Mouse (Mus musculus) hindbrain, embryonic 10.5 days (tissue): ENCODE results near the gene Pole2. TPM values are rescaled to one million over a fixed set of nuclear protein-coding genes. Genes with fewer than 3 reads are reported as not detected.

Experiments used
- DNase-seq: peaks from one replicate; pipeline ENCODE4 v3.0.0-alpha.2; 2017; ENCODE audit warnings: low spot score
- H3K27ac ChIP-seq: fragments of 300-500 bp; sonication (generic); 2 replicates; pipeline ENCODE4 v1.5.1; 2016; ENCODE audit warnings: mild to moderate bottlenecking, moderate library complexity
- H3K27me3 ChIP-seq: fragments of 300-500 bp; sonication (generic); 2 replicates; pipeline ENCODE4 v1.6.1; 2016; ENCODE audit warnings: mild to moderate bottlenecking; ENCODE audit not compliant: poor library complexity, insufficient read depth, severe bottlenecking
- H3K36me3 ChIP-seq: fragments of 300-500 bp; sonication (generic); 2 replicates; pipeline ENCODE4 v1.6.1; 2016; ENCODE audit warnings: mild to moderate bottlenecking, moderate library complexity
- H3K4me1 ChIP-seq: fragments of 300-500 bp; sonication (generic); replicated peaks from 2 replicates; pipeline ENCODE4 v1.6.1; 2016; ENCODE audit warnings: mild to moderate bottlenecking
- H3K4me3 ChIP-seq: fragments of 300-500 bp; sonication (generic); 2 replicates; pipeline ENCODE4 v1.5.1; 2016; ENCODE audit warnings: mild to moderate bottlenecking, moderate library complexity
- H3K9me3 ChIP-seq: fragments of 300-500 bp; sonication (generic); 2 replicates; pipeline ENCODE4 v1.6.1; 2016; ENCODE audit warnings: mild to moderate bottlenecking, moderate library complexity
- WGBS: fragments of 180-500 bp; shearing (Covaris S2); methylation state at CpG from one replicate; pipeline ENCODE4 v1.1.7; 2016; 5-methylcytosine and 5-hydroxymethylcytosine counted together
- polyA plus RNA-seq: library from polyadenylated mRNA; unstranded; fragments of >200 nt; fragmentation: Nextera tagmentation; extraction: Ambion mirVana; gene quantifications from 2 replicates; pipeline ENCODE4 v1.2.1, GENCODE M21; 2016

Pole2 gene
- polyA plus RNA-seq, 1 experiment from 2014 or later = 23.4 TPM

DNA sequence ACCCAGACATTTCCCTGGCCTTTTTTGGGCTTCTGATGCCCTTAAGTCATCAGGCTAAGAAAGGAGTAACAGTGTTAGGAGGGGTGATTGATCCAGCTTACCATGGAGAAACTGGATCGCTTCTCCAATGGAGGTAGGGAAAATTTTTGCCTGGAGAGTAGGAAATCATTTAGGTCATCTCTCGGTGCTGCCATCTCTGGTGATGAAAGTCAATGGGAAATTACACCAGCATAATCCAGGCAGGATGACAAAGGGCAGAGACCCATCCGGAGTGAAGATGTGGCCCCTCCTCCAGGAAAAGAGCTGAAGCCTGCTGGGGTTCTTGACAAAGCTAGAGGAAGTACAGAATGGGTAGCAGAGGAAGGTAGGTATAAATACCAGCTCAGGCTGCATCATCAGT lies 10.3 kb upstream of the Pole2 start:
- no peaks in the 10 kb centered on the region for H3K9me3 ChIP-seq
- H3K27me3 ChIP-seq = no peaks in the 10 kb centered on the region
- no peak for DNase-seq
- no peaks in the 10 kb centered on the region for H3K36me3 ChIP-seq
- WGBS = 48% methylated on average over 3 of the region's 3 CpGs
- H3K27ac ChIP-seq = no peak overlapping the region
- no peak overlapping the region for H3K4me3 ChIP-seq
- H3K4me1 ChIP-seq = peaks cover 21% of the 10 kb centered on the region; the same call in 1 of the 2 replicates

DNA sequence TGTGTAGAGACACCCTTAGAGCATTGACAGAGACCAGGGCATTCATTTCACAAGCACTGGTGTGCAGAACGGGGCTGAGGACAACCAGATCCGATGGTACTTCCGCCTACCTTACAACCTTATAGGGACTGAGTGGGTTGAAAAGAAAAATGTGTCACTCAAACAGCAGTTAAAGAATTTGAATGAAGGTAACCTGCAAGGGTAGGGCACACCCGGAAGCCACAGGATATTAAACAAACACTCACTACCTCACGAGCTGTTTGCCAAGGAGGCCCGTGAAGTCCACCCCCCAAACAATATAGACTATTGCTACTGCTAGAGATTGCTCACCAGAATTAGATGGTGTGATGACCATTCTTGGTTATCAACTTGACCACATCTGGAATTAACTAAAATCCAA lies 7.8 kb upstream of the Pole2 start:
- Histone ChIP-seq H3K36me3 (no peaks in the 10 kb centered on the region), H3K4me1 (peaks cover 3% of the 10 kb centered on the region; the same call in 1 of the 2 replicates), H3K27me3 (no peaks in the 10 kb centered on the region), H3K4me3 (no peak overlapping the region), H3K9me3 (no peaks in the 10 kb centered on the region), H3K27ac (no peak overlapping the region)
- 93% methylated on average over 6 of the region's 6 CpGs for WGBS
- DNase-seq = no peak

DNA sequence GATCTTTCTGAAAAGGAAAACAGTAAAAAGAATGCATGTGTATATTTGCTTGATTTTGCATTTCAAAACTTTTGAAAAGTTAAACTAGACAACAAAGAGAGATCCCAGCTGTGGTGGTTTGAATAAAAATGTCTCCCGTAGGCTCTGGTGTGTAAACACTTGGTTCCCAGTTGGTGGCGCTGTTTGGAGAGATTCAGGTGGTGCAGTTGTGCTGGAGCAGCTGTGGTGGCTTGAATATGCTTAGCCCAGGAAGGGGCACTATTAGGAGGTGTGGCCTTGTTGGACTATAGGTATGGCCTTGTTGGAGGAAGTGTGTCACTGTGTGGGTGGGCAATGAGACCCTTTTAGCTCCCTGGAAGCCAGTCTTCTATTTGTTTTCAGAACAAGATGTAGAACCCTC lies 1.3 kb upstream of the Pole2 start:
- peaks cover 18% of the 10 kb centered on the region for H3K36me3 ChIP-seq
- H3K27me3 ChIP-seq = no peaks in the 10 kb centered on the region
- no peaks in the 10 kb centered on the region for H3K9me3 ChIP-seq
- peaks cover 7% of the 10 kb centered on the region; the same call in 1 of the 2 replicates for H3K4me1 ChIP-seq
- H3K27ac ChIP-seq = no peak overlapping the region
- DNase-seq = no peak
- 69% methylated on average over 2 of the region's 2 CpGs for WGBS
- no peak overlapping the region for H3K4me3 ChIP-seq

DNA sequence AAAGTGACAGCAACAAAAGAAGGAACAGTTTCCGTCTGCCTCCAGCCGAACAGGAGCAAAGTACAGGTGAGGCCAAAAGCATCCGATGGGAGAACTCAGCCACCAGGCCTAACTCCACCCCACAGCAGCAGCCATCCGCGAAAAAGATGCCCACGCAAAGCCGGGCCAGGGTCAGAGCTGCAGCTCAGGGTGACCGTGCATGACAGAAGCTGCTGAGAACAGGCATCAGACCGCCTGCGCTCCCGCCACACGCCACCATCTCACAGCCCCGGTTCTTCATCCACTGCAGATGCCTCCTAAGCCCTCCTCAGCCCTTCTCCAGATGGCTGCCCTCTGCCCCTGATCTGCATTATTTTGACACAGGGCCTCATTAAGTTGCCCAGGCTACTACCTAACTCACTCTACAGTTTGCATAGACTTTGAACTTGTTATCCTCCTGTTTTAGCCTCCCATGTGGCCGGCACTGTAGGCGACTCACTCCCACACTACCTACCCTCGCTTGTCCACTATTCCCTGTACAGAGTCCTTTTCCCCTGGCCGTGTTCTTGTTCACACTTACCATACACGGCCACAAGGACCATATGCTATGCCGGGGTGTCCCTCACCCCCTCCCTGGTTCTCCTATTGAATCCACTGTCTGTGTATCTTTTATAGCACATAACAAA lies 7.2 kb downstream of the Pole2 start:
- Histone ChIP-seq H3K27ac (no peak overlapping the region), H3K4me3 (no peak overlapping the region), H3K27me3 (no peaks in the 10 kb centered on the region), H3K4me1 (no peaks in the 10 kb centered on the region), H3K9me3 (no peaks in the 10 kb centered on the region), H3K36me3 (peaks cover 90% of the 10 kb centered on the region)
- DNase-seq = no peak
- 91% methylated on average over 19 of the region's 19 CpGs for WGBS

DNA sequence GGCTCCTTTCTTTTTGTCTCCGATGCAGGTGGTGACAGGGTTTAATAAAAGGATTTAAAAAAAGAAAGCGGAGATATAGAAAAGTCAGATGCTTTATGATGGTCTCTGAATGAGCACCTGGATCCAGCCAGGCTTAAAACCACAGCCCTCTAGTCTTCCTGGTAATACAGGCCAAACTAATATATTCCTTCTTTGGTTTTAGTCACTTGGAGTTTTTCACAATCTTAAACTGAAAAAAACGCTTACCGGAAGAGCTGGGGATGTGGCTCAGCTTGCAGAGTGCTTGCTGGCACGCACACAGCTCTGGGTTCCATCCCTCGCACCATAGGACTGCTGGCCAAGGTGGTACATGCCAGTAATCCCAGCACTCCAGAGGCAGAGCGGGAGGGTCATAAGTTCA lies 11.4 kb downstream of the Pole2 start:
- Histone ChIP-seq H3K4me1 (no peaks in the 10 kb centered on the region), H3K4me3 (no peak overlapping the region), H3K36me3 (peaks cover 100% of the 10 kb centered on the region), H3K9me3 (no peaks in the 10 kb centered on the region), H3K27ac (no peak overlapping the region), H3K27me3 (no peaks in the 10 kb centered on the region)
- 96% methylated on average over 7 of the region's 7 CpGs for WGBS
- no peak for DNase-seq

DNA sequence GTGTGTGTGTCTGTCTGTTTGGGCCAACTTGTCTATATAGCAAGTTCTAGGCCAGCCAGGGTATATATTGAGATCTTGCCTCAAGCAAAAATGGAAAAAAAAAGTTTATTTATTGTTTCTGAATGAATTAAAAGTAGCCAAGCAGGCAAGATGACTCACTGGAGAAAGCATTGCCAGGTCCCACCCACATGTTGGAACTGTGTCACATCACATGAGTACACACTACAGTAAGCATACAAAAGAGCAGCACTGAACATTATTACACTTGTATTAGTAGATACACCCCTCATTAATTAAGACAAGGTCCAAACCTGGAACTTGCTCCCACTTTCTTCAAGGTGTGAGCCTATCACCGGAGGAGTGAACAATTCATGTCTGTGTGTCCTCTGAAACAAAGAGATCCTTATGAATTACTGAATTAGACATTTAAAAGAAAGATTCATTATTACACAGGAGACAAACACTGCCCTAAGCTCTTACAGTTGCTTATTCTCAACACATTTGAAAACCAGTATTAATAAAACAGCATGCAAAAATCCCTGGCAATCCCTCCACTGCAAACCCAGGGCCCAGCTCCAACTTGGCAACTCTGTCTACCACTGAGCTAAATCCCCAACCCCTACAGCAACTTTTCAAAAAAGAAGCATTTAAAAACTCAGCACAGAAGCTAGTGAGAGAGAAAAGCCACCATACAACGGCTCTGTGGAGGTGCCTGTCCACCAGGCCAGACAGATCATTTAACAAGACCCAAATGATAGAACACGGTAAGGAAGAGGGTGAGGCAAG lies 12.8 kb downstream of the Pole2 start:
- DNase-seq = no peak
- Histone ChIP-seq H3K36me3 (peaks cover 100% of the 10 kb centered on the region), H3K27me3 (no peaks in the 10 kb centered on the region), H3K4me1 (no peaks in the 10 kb centered on the region), H3K9me3 (no peaks in the 10 kb centered on the region), H3K27ac (no peak overlapping the region), H3K4me3 (no peak overlapping the region)
- WGBS = 90% methylated on average over 3 of the region's 3 CpGs

DNA sequence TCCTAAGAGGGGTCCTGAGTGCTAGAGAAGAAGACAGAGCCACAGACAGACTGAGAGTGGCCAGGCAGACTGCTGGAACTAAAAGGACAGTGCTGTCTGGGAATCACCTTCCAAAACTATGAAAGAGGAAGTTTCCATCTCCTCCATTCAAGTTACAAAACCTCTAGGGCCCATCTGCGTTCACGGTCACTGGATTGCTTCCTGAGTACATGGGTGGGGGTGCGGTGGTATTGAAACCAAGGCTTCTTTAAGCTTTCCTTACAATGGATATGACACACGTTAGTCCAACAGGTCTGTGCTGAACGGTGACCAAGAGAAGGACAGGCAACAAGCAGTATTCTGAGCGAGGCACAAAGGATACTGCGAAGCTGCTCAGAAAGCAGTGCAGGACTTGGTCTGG lies 13.6 kb downstream of the Pole2 start:
- Histone ChIP-seq H3K9me3 (no peaks in the 10 kb centered on the region), H3K27ac (no peak overlapping the region), H3K4me3 (no peak overlapping the region), H3K4me1 (no peaks in the 10 kb centered on the region), H3K36me3 (peaks cover 100% of the 10 kb centered on the region), H3K27me3 (no peaks in the 10 kb centered on the region)
- no peak for DNase-seq
- WGBS = 95% methylated on average over 7 of the region's 7 CpGs

DNA sequence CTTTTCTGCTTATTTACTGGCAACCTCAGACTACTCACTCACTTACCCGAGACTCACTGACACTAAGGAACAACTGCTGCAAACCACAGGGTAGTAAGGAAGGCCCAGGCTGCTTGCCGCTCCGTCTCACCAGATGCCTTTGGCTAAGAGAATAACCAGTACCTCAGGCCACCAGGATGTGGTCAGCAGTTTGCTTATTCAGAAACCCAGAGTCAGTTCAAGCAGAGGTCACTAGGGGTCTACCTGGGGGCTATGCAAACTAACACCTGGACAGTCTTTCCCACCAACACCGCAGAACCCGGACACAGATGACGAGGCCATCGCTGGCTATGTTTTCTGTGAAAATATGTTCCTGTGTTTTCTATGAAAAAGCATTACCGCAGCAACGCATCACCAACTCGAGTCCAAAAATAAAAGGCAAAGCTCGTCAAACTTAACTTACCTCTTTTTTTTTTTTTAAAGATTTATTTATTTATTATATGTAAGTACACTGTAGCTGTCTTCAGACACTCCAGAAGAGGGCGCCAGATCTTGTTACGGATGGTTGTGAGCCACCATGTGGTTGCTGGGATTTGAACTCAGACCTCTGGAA lies 14.7 kb downstream of the Pole2 start:
- H3K9me3 ChIP-seq = no peaks in the 10 kb centered on the region
- 94% methylated on average over 13 of the region's 13 CpGs for WGBS
- peaks cover 100% of the 10 kb centered on the region for H3K36me3 ChIP-seq

DNA sequence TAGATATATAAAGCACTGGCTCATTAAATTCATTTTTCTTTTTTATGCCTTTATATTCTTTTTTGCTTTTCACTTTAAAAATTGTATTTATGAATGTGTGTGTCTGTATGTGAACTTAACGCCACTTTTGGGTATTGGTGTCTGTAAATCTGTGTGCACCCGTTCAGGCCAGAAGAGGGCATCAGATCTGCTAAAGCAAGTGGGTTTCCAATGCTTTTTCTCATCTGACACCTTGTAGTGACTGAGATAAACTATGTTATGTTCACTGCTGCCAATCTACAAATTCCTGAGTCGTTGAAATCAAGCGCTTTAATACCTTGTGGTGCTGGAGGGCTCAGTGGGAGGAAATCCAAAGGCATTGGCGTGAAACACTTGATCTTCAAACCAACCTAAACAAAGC lies 16.9 kb downstream of the Pole2 start:
- Histone ChIP-seq H3K27ac (no peak overlapping the region), H3K4me1 (no peaks in the 10 kb centered on the region), H3K36me3 (peaks cover 100% of the 10 kb centered on the region), H3K9me3 (no peaks in the 10 kb centered on the region), H3K27me3 (no peaks in the 10 kb centered on the region), H3K4me3 (no peak overlapping the region)
- DNase-seq = no peak
- WGBS = 89% methylated on average over 5 of the region's 5 CpGs

More for the DNA sequence above, 14.7 kb downstream of the Pole2 start:
- Histone ChIP-seq H3K4me1 (no peaks in the 10 kb centered on the region), H3K4me3 (no peak overlapping the region), H3K27ac (no peak overlapping the region), H3K27me3 (no peaks in the 10 kb centered on the region)
- no peak for DNase-seq

DNA sequence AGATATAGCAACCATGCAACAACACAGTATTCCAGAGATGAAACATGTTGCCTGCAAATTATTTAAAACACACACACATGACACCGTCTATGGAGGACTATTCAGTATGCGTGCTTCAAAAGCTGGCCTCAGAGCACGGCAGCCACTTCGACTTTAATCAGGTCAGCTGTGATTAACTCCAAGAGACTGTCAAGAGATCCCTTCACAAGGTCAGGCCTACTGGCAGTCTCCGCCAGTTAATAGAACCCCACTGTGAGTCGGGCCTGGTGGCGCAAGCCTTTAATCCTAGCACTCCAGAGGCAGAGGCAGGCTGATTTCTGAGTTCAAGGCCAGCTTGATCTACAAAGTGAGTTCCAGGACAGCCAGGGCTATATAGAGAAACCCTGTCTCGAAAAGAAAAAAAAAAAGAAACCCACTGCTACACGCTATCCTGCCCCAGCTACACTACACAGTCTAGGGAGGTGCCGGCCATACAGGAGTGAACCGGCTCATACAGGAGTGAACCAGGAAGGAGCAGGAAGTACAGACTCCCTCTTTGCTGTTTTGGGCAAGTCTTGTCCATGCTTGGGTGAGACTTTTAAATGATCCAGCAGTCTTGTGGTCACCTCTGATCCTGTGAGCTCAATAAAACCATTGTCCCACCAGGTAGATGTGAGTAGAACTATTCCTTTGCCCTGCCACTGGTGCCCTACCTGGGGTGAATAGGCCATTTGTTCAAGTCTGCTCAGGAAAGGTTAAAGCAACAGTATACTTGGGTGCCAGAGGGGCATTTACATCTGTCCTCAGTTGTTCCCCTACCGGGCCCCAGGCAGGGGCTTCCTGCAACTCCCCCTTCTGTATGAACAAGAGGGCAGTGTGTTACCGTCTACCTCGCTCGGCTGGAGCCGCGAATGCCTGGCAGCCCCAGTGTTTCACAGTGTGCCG lies 17.7 kb downstream of the Pole2 start:
- WGBS = 89% methylated on average over 18 of the region's 18 CpGs
- Histone ChIP-seq H3K27ac (no peak overlapping the region), H3K4me3 (no peak overlapping the region), H3K27me3 (no peaks in the 10 kb centered on the region), H3K36me3 (peaks cover 95% of the 10 kb centered on the region), H3K4me1 (no peaks in the 10 kb centered on the region), H3K9me3 (no peaks in the 10 kb centered on the region)
- no peak for DNase-seq

DNA sequence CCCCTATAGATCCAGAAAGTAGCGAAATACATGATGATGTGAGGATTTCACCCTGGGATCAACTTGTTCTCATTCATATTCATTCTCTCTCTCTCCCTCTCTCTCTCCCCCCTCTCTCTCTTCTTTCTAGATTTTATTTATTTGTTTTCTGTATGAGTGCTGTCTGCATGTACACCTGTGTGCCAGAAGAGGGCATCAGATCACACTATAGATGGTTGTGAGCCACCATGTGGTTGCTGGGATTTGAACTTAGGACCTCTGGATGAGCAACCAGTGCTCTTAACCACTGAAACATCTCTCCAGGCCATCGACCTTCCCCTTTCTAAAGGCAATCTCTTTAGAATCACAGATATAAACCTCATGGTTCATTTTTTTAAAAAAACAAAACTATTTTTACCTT lies 19.5 kb downstream of the Pole2 start:
- Histone ChIP-seq H3K4me3 (no peak overlapping the region), H3K27ac (no peak overlapping the region), H3K27me3 (no peaks in the 10 kb centered on the region), H3K36me3 (peaks cover 82% of the 10 kb centered on the region), H3K4me1 (no peaks in the 10 kb centered on the region), H3K9me3 (no peaks in the 10 kb centered on the region)
- no peak for DNase-seq
- WGBS = 87% methylated on average over 2 of the region's 2 CpGs

DNA sequence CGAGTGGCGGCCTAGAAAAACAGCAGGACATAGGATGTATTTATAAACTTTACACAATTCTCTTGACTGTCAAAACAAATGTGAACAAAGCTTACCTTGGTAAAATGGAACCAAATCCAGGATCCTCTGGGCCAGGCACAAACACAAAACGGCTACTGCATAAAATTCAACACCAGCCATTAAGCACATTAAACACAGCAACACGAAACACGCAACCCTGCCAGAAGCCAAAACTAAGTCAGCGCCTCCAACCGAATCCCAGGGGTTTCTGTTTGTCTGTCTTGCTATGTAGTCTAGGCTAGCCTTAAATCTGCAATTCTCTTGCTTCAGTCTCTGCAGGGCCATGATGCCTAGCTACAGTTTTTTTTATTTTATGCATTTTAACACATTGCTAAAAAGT lies 20.1 kb downstream of the Pole2 start:
- Histone ChIP-seq H3K9me3 (no peaks in the 10 kb centered on the region), H3K27me3 (no peaks in the 10 kb centered on the region), H3K27ac (no peak overlapping the region), H3K4me3 (no peak overlapping the region), H3K4me1 (no peaks in the 10 kb centered on the region), H3K36me3 (peaks cover 82% of the 10 kb centered on the region)
- WGBS = 94% methylated on average over 7 of the region's 7 CpGs
- no peak for DNase-seq
